Mouse (Mus musculus): Measurements from ENCODE around the gene Vldlr.
A peak's percentile ranks its signal among the peaks of the same experiment; 100 is the strongest.

The Vldlr gene

DNA sequence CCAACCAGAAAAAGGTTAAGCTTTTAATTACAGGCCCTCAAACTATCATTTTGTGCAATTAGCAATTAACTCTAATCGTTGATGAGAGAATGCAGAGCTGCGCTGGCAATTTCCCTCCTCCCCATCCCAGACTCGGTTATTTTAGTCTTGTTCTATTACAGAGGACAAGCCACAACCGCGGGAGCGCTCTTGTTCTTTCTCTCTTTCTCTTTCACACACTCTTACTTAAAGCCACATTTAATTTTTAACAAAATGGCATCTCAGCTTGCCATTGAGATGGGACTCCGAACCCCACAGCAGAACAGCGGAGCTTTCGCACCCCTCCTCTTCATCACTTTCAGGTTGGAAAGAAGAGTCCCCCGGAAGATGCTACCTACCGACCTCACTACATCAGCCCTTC is at the start of gene Vldlr:
Gene Vldlr, plus strand, starts transcription at position 167 of the 400 bp plus-strand sequence.
- peak; percentile 44 for DNase-seq

DNA sequence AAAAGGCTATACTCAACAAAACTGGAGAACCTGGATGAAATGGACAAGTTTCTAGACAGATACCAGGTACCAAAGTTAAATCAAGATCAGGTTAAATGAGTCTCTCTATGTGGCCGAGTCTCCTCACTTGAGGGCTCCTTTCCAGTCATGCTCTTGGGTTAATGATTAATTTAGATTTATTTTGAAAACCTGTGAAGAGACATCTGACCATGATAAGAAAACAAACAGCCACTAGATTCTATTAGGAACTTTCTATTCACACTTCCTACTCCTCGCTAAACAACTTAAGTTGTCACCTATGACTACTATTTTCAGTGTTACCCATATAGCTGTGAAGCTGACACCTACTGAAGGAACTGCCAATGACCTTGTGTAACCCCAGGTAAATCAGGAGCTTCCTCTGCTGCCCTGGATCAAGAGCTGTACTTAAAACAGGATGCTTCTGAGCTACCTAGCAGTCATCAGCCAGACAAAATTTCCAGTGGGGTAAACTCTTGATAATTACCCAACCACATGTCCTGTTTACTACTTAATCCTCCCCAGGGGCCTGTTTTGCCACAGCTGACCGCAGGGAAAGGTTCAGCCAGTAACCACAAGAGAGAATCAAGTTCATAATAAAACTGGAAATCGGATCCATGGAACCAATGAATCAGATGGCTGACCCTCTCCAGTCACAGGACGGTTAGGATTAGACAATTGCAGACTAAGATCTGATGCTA is 48.5 kb upstream of the Vldlr start:
- DNase-seq, result no peak

DNA sequence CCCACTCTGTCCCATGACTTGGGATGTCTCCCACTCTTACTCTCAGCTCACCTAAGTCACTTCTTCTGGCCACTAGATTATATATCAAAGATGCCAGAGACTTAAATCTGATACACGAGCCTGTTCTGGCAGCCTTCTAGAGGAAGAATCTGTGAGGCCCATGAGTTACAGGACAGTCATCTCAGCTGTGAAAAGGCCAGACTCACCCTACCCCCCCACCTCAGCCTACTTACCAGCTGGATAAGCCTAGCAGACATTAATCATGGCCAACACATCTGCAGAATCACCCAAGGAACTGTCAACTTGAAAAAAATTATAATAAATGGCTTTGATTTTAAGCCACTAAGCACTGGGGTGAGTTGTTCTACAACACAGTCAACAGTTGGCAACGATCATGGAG is 42.4 kb upstream of the Vldlr start:
- peak; percentile 30 for DNase-seq

DNA sequence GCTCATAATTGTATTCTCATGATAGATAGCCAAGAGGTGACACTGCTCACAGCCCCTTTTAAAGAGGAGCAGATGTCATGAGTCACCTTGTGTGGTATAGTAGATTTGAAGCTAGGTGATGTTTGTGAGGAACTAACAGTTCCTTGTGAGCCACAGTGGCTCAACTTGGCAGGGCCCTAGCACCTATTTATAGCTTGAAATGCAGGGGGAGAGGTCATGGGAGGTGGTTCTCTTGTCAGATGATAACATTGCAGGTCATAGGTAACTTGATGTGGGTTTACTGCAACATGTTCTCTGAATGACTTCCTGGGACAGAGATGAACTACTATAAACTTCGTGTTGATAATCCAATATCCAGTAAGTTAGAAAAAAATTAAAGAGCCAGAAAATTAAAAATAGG is 40.7 kb upstream of the Vldlr start:
- no peak for DNase-seq

DNA sequence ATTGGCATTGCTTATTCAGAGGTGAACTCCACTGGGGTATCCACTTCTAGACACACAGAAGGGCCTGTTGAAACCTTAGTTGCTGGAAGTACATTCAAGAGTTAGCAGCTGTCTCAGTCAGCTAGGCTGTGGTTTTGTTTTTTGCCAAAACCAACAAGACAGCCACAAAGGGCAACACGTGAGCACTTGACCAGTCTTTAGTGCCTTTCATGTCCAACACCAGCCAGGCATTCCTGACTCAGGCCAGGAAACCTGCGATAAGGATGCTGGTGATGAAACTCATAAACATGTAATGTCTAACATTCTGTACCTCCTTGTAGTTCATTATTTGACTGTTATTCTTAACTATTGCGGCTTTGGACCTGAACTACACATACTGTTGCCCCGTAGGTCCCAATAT is 39.7 kb upstream of the Vldlr start:
- DNase-seq, result no peak

DNA sequence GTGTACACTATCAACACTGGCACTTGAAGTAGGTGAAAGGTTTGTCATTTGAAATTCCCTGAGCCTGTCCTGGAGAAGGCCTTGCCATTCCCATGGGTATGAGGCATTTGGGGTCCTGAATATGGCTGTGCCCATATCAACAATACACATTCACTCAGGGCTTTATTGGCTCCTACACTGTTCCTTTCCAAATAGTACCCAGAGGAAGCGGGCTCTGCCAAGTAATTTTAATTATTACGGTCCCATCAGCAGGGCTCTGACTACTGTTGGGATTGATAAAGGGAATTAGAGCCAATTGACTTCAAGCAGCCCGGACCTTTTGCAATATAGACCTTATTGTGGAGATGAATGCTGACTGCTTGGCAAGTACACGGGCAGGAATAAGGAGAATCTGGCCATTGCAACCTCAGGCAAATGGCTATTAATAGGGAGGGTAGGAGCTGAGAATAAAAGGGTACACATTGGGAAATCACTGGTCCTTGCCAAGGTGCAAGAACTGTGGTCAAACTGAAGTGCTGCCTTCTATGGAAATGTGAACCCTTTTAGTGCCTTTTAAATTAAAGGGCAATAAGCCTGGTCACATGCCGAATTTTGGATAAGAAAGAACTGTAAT is 38.0 kb upstream of the Vldlr start:
- no peak for DNase-seq

DNA sequence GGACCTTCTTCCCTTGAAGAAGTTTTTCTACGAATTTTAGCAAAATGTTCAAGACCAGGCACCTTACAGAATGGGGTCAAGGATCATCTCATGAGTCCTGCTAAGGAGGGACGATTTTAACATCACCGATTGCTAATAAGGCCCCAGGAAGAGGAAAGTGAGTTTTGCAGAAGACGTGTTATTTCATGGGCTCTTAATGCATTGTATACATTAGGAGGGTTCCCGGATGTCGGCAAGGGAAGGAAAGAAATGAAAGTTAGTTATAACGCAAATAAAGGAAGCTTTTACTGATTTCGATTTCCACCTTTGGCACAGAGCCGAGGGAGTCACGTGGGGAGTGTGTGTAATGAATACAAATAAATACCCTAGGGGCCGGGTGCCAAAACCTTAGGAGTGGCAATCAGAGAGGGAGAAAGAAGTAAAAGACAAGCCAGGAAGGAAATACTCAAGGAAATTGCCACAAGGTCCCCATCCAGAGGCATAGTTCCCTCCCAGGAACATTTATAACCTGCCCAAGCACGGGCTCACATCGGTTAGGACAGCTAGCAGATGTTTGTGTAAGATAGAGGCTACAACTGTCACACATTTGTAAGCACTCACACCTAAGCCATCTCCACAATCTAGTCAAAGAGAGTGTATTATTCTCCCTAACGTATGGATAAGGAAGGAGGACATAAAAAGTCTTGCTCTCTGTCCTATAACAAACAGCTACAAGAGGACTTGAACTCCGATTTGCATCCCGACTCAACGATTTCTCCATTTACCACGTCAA is 35.7 kb upstream of the Vldlr start:
- peak; percentile 60 for DNase-seq

DNA sequence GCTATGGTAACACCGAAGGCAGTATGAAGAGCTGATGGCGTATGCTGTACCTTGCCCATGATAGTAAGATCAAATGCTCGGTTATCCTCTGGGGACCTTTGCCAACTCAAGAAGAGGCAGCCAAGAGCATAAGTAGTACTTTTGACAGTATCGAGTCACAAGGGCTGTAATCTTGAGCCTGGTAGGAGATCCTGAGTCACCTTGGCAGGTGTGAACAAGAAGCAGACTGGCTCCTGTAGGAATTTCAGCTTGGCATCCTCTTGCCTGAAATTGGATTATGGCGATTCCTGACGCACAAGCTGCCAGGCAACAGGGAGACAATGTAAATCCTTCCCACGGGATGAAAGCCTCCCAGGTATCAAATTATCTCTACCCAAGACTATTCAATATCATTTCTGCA is 32.8 kb upstream of the Vldlr start:
- DNase-seq, result no peak

DNA sequence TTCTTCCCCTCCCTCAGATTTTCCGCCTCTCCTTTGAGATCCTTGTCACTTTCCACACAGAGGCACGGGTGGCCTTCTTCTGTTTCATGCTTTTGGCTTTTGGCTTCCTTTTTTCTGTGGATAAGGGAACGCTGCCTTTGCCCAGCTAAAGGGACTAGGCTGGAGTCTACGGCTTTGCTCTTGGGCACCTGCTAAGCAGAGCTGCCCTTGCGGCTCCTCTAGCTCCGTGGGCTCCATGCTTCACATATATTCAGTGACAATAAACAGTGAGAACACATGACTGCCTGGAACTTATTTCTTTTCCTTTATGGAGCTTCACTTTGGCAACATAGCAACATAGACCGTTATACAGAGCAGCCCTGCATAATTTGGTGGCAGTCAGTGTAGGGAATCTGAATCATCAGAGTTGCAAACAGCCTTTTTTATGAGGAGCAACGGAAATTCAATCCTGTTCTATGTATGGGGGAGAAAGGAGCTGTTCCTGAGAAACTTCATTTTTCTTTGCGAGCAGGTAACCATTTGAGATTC is 12.5 kb upstream of the Vldlr start:
- DNase-seq, result no peak

DNA sequence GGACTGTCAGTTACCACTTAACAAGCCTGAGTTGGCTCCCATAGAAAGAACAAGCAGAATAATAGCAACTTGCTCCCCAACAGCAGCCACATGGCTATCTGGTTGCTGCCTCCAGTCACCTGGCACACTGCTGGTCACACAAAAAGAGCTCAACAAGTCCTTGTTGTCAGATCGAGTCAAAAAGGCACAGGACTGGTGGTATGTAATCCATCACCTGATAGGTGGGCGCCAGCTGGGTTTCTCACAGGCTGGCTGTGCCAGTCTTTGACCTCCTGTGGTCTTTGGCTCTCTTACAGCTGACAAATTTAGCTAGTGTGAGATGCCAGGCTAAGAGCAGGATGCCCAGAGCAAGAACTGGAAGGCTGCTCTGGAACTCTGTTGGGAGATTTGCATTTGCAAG is 5.3 kb upstream of the Vldlr start:
- no peak for DNase-seq

DNA sequence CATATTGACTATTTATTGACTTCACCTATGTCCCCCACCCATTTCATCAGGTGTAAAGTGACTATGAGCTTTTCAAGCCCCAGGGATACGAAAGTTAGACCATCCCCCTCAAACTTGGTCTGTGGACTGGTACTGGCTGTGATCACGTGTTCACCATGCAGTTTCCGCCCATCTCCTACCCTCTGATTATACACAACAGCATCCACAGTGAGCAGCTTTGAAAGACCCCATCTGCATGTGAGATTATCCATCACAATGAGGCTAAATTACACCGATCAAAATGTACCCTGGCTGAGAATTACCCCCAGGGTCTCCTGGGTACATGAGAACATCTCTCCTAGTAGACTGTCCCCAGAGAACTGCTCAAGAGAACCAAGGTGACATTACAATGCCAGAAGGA is 688 bp upstream of the Vldlr start:
- no peak for DNase-seq

DNA sequence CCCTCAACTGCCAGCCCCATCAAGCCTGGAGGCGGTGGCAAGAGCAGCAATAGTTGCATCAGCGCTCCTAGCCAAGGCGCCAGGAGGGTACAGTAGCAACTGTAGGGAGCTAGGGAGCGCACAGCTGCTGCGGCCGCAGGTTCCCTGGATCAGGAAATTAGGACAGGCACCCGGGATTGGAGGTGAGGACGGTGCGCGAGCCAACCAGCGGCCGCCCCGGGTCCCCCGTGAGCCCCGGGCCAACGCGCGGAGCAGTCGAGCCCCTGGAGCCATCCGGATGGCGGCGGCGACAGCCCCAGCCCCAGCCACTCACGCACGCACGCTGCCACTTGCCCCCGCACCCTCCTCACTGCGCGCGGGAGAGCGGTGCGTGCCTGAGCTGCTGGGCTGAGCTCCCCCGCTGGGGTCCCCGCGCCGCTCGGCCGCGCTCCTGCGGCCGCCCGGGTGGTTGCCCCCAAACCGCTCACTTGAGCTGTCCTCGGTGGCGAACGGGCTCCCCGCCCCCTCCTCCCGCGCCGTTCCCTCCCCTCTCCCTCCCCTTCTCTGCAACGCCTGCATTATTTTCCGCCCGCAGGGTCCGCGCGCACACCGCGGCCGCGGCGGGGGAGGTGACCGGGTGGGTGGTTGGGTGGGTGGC is 601 bp downstream of the Vldlr start:
- DNase-seq, result peak; percentile 83

DNA sequence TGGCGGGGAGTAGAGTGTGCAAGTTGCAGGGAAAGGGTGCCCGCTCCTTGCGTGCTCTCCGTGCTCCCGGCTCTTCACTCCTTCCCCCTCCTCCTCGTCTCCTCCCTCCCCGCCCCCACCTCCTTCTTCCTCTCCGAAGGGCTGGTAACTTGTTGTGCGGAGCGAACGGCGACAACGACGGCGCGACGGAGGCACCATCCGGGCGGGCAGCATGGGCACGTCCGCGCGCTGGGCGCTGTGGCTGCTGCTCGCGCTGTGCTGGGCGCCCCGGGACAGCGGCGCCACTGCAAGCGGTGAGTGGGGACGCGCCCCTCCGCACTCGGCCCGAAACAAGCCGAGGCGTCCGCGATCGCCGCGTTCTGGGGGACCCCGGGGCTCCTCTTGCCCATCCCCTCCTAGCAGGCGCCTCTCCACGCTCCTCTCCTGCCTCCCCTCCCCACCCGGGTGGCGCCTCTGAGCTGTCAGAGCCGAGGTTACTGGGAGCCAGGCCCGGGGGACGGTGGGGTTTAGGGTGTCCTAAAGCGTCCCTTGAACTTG is 1.2 kb downstream of the Vldlr start:
- DNase-seq, result peak; percentile 69

DNA sequence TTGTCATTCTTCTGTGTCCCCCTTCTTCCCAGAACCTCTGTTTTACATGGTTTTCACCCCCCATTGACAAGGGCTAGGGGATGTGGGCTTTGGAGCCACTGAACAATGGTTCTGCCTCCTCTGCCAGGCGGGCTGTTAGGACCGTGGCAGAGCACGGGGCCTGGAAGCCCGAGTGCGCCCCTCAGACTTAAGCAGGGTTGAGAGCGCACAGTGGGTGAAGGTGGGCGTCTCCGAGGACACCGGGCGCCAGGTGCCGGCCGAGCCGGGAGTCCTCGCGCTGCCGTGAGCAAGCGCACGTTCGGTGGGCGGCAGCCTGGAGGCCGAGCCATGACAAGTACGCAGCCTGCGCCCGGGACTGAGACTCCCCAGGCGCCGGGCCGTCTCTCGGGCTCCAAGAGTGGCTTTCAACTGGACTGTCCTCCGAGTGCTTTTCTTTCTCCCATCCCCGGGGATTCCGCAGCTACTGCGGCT is 1.7 kb downstream of the Vldlr start:
- DNase-seq, result peak; percentile 59

DNA sequence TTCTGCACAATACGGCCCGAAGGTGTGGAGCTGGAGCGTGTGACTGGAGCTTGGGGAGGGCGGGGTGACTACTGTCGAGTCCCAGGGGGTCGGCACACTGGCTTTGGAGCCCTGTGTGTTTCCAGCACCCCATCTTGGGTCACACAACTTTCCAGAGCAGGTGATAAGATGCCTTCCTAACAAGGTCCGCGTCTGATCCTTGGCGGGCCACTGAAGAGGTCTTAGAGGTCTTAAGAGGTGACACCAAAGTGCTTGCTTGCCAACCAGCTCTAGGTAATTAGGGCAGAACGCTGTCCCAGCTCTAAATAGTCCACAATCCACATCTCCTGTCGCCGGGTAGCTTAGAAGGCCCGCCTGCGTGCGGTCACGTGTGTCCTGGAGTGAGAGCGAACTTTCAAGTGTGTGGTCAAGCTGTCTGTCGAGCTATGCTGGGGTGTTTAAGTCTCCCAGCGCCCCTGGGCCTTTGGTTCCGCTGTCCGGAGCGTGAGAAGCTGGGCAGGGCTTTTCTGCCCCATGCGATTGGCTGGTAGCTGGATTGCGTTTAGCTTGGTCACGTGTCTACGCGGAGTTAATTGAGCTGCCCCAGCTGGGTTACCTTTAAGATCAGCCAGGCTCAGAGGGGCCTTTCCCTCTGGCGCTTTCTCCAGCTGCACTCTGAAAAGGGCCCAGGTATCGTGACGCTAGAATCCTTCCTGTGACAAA is 2.4 kb downstream of the Vldlr start:
- peak; percentile 91 for DNase-seq

DNA sequence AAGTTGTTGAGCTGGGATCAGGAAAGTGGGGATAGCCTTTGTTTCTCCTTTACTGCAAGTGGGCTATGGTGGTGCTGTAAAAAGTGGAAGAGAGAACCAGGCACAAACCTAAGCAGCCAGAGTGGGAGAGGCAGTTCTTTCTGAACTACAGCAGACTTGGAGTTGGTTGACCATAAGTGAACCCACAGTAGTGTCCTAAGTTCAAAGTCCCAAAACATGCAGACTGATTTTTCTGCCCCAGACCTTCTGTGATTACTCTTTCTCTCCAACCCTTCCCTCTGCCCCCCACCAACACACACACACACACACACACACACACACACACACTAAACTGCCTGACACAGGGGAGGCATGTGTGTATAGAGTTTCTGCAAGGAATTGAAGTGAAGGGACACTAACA is 3.3 kb downstream of the Vldlr start:
- peak; percentile 32 for DNase-seq

DNA sequence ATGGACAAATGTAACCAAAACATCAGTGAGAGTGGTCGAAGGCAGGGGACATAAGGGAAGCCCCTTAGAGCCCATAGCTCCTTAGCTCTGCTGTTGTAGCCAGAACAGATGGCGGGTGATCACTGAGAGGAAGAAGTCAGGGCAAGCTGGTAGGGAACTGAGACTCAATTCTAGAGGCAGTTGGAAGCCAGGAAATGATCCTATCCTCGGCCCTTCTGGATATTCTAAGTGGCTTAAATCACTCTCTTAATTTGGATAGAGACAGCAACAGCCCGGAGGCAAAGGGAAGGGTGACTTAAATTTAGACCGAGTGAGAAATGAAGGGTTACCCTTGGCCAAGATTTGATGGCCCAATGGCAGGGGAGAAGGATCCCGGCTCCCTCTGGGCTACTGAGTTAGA is 6.8 kb downstream of the Vldlr start:
- no peak for DNase-seq

DNA sequence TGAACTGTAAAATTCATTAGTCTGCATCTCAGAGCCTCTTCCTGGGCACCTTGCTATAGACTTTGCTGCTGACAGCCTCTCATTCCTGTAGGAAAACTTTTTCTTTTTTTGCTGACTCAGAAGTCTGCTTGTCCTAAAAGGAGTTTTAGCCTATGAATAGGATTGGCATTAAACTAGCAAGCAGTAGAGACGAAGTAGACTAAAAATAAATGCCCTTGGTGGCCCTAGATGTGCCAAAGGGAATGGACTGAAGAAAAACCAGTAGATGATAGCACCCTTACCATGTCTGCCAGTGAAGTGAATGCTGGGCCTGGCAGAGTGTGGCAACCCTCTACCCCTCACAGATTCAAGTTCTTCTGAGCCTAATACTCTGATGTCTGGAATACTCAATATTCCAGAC is 8.1 kb downstream of the Vldlr start:
- DNase-seq, result no peak

DNA sequence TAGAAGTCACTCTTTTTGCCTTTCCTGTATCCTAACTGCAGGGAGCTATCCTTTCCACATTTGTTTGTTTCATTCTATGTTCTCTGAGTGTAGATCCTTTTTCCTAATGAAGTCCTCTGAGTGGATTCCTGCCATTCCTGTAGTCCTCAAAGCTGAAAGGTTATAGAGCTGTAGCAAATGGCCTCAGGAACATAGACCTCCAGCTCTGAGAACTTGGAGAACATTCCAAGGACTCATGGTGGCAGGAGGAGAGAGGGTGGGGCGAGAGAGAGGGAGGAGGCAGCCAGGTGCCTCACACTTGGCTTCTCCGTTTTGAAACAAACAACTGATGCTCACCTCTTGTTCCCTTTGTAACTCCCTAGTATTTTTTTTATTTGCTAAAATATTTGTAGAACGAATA is 10.3 kb downstream of the Vldlr start:
- no peak for DNase-seq

DNA sequence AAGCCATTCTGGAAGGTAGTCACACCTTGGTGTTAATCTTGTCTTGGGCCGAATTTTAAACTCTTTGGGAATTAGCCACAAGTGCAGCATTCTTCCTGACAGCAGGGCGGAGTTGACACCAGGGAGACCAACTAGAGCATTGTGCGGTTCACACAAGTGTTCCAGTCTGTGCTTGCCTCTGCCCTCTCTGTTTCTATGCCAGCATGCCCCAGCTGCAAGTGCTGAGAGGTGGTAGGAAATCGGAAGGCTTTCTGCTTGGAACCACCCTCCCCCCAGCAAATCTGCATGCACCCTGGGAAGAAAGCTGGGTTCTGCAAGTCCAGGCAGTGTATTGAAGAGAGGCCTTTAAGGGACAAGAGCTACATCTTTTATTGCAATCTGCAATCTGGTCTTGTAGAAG is 10.8 kb downstream of the Vldlr start:
- DNase-seq, result no peak

DNA sequence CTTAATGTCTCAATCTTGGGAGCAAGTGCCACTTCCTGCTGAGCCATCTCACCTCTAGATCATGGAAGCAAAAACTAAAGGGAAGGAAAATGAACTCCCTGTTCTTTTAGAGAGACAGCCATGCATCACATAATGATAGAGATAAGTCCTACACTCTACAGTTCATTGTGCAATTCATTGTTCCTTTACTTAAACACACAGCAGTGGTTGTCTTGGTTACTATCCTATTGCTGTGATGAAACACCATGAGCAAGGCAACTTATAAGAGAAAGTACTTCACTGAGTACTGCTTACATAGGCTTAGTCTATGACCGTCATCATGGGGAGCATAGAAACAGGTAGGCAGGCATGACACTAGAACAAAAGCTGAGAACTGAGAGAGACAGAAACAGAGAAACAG is 12.0 kb downstream of the Vldlr start:
- no peak for DNase-seq

DNA sequence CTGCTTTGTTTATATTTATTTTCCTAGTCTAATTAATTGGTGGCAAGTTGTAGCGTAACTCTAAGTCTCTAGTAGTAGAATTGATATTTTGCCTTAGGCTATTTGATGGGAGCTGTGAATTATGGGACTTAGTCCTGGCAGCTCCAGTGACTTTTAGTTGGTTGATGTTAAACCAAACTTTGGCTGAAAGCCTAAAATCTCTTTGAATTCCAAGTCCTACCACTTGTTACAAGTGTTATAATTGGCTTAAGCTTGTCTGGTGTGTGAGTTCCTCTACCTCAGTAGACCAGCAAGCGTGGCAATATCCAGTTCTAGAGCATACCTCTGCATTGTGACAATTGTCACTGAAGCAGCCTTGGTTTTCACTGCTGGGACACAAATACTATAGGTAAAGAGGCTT is 17.1 kb downstream of the Vldlr start:
- DNase-seq, result peak; percentile 58

Data from kidney, postnatal 14 days (tissue).